Mouse (Mus musculus) stomach, embryonic 14.5 days (tissue): ENCODE data around the gene Cacnb1. TPM values are rescaled to one million over a fixed set of nuclear protein-coding genes. Genes with fewer than 3 reads are reported as not detected.

Experiments
- ATAC-seq: fragments of 200-750 bp; cut with Nextera tagmentation; 2 replicates; pipeline ENCODE4 v1.8.0; 2017; ENCODE audit warnings: low read depth, moderate TSS enrichment; ENCODE audit not compliant: insufficient number of reproducible peaks, insufficient read depth, low FRiP score
- H3K27ac ChIP-seq: fragments of 300-500 bp; sonication (generic); 2 replicates; pipeline ENCODE4 v1.5.1; 2014; ENCODE audit warnings: mild to moderate bottlenecking, low read length, moderate library complexity, mixed read lengths
- H3K27me3 ChIP-seq: fragments of 300-500 bp; sonication (generic); 2 replicates; pipeline ENCODE4 v1.6.1; 2014; ENCODE audit warnings: low read length, control low read depth, mixed read lengths; ENCODE audit not compliant: control insufficient read depth, insufficient read depth
- H3K36me3 ChIP-seq: fragments of 300-500 bp; sonication (generic); 2 replicates; pipeline ENCODE4 v1.6.1; 2014; ENCODE audit warnings: mild to moderate bottlenecking, control low read depth, low read length, moderate library complexity, mixed read lengths; ENCODE audit not compliant: control insufficient read depth, insufficient read depth
- H3K4me1 ChIP-seq: fragments of 300-500 bp; sonication (generic); 2 replicates; pipeline ENCODE4 v1.6.1; 2014; ENCODE audit warnings: low read length, control low read depth, mixed read lengths; ENCODE audit not compliant: control insufficient read depth, insufficient read depth
- H3K4me2 ChIP-seq: fragments of 300-500 bp; sonication (generic); replicated peaks from 2 replicates; pipeline ENCODE4 v1.6.1; 2014; ENCODE audit warnings: low read depth, low read length, control low read depth
- H3K4me3 ChIP-seq: fragments of 300-500 bp; sonication (generic); 2 replicates; pipeline ENCODE4 v1.5.1; 2014; ENCODE audit warnings: low read depth, low read length, control low read depth
- H3K9ac ChIP-seq: fragments of 300-500 bp; sonication (generic); replicated peaks from 2 replicates; pipeline ENCODE4 v1.6.1; 2014; ENCODE audit warnings: low read depth, mild to moderate bottlenecking, control low read depth, low read length, moderate library complexity, mixed read lengths
- H3K9me3 ChIP-seq: fragments of 300-500 bp; sonication (generic); 2 replicates; pipeline ENCODE4 v1.6.1; 2016; ENCODE audit warnings: low read depth, low read length, control low read depth; ENCODE audit not compliant: control insufficient read depth
- WGBS: fragments of 180-500 bp; shearing (Covaris S2); extraction: QIAGEN DNeasy Blood & Tissue Kit; methylation state at CpG from one replicate; pipeline ENCODE4 v1.1.7; 2014; 5-methylcytosine and 5-hydroxymethylcytosine counted together
- polyA plus RNA-seq: library from polyadenylated mRNA; unstranded; fragments of >200 nt; fragmentation: Nextera tagmentation; extraction: Ambion mirVana; gene quantifications from 2 replicates; pipeline ENCODE4 v1.2.1, GENCODE M21; 2014

The Cacnb1 gene
- polyA plus RNA-seq, 1 experiment from 2014 or later = 7.3 TPM

DNA sequence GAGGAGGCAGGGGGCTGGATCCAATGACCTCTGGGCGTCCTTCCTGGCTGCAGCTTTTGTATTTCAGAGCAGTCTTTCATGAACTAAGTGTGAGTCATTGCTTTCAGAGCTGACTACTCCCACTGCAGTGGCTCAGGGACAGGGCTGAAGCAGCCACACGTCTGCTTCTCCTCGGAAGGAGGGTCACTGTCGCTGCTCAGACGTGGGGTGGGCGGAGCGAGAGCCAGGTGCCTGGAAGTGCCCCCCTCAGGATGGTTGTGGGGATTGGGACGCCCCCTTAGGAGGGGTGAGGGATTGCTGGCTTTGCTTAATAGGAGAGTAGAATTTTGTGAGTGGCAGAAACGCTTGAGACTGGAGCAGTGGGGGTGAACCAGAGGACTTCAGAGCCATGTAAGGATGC, 34.6 kb upstream of the Cacnb1 start:
- ATAC-seq = 0 out of 2 replicates have a peak, but pooled peaks have one; percentile 25
- Histone ChIP-seq H3K4me1 (0 out of 2 replicates have a peak, but pooled peaks cover 4% of the 10 kb centered on the region), H3K36me3 (no peaks in the 10 kb centered on the region), H3K27ac (no peak overlapping the region), H3K27me3 (peaks cover 6% of the 10 kb centered on the region), H3K9me3 (no peaks in the 10 kb centered on the region), H3K4me3 (no peak overlapping the region), H3K4me2 (no peak overlapping the region), H3K9ac (no peak overlapping the region)
- 20% methylated on average over 9 of the region's 9 CpGs for WGBS

DNA sequence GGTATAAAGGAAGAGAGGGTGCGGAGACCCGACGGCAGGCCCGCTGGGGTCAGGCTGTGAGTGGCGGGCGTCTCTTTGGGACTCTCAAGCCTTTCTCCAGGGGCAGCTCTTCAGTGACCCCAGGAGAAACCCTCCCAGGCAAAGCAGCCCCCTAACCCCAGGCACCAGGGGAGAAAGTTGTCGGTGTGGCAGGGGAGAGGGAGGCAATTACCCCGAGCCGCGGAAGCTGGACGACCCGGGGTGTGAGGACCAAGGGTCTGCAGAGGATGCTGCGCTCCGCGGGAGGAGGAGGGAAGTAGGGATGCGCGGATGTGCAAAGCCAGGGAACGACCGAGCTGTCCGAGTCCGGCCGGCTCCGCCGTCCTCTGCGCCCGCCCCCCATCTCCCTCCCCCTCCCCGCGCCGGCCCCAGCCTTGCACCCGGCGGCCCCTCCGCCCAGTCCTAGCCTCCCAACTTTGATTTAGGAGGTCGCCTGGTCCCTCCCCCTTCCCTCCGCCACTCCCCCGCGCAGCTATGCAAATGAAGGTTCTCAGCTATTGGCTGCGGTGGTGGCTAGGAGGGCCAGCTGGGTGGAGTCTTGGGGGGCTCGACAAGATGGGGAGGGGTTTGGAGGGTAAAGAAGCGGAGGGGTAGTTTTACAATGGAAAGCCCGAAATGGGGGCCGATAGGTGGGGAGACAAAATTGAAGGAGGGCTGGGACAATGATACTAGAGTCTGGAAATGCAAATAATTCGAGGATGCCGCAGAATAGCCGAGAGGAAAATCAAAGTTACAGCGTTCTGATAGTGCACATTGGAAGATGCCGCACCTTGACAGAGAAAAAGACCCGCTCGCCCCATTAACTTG, 30.4 kb upstream of the Cacnb1 start, which contains the start of gene Stac2:
TSS of gene Stac2 (minus strand) at position 474 of the 846 bp plus-strand sequence.
- Histone ChIP-seq H3K36me3 (no peaks in the 10 kb centered on the region), H3K9me3 (no peaks in the 10 kb centered on the region), H3K27ac (no peak within 1 kb of the TSS), H3K4me3 (peak within 1 kb of the TSS; percentile 35), H3K4me2 (peak within 1 kb of the TSS; percentile 69), H3K4me1 (0 out of 2 replicates have a peak, but pooled peaks cover 8% of the 10 kb centered on the region), H3K27me3 (peaks cover 26% of the 10 kb centered on the region), H3K9ac (peak within 1 kb of the TSS; percentile 25; the same call in 1 of the 2 replicates)
- peak; percentile 80; the same call in 1 of the 2 replicates for ATAC-seq
- WGBS = 1% methylated on average over 42 of the region's 48 CpGs

DNA sequence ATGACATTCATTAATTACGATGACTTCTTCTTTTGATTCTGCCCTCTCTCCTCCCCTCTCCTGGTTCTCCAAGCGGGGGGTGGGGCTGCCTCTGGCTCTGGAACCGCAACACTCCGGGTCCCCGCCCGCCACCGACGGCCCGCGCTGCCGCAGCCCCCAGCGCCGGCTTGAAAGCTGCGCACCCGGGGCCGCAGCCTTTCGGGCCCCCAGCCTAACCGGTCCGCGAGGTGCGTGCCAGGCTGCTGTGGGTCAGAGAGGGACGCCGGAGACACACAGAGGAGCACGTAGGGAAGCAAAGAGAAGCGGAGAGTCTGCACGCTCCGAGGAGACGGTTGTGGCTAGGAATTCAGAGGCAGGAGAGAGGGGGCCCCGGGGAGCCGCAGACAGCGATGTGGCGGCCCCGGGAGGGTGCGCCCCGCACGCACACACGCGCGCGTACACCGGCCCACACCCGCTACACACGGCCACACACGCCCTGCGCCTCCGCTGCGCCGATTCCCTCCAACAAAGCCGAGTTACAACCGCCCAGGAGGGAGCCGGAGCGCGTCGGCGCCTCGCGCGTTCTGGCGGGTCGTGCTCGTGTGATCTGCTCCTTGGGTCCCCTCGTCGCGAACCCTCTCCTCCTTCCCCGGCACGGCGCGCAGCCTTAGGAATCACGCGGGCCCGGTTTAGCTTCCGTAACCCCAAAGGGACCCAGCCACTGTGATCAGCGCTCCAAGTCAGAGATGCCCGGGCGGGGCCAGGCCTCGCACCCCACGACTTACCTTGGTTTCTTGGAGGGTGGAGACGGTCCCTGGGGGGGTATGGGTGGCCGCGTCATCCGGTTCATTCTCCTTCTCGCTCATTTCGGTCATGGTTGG, 29.5 kb upstream of the Cacnb1 start:
- Histone ChIP-seq H3K4me2 (peak overlapping the region; percentile 69), H3K4me3 (peak overlapping the region; percentile 35), H3K9me3 (no peaks in the 10 kb centered on the region), H3K36me3 (no peaks in the 10 kb centered on the region), H3K27ac (no peak overlapping the region), H3K9ac (peak overlapping the region; percentile 25; the same call in 1 of the 2 replicates), H3K27me3 (peaks cover 26% of the 10 kb centered on the region), H3K4me1 (0 out of 2 replicates have a peak, but pooled peaks cover 8% of the 10 kb centered on the region)
- 1% methylated on average over 82 of the region's 83 CpGs for WGBS
- 0 out of 2 replicates have a peak, but pooled peaks have one; percentile 6 for ATAC-seq

DNA sequence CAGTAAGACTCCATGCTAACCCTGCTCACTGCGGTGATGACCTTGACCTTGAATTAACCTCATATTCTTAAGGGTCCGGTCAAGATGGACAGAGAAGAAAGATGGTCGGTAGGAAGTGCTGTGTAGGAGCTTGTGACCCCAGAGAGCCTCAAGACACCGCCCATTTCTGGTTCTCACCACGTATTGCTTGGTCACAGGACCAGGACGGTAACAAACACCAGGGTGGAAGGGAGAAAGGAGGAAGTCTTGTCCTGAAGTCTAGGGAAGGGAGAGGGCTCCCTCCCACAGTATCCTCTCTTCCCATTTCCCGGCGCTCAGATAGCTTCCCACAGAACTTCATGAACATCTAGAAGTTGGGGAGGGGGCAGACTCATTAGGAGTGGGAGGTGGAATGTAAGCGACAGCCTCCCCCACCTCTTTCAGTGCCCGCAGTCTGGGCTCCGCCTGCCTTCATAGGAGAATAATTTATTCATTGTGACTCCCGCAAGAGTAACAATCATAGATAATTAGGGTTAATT, 28.8 kb upstream of the Cacnb1 start:
- Histone ChIP-seq H3K9me3 (no peaks in the 10 kb centered on the region), H3K36me3 (no peaks in the 10 kb centered on the region), H3K4me2 (peak overlapping the region; percentile 69), H3K4me3 (peak overlapping the region; percentile 35), H3K27me3 (peaks cover 26% of the 10 kb centered on the region), H3K9ac (no peak overlapping the region), H3K4me1 (0 out of 2 replicates have a peak, but pooled peaks cover 8% of the 10 kb centered on the region), H3K27ac (no peak overlapping the region)
- ATAC-seq = no peak
- 8% methylated on average over 12 of the region's 12 CpGs for WGBS

DNA sequence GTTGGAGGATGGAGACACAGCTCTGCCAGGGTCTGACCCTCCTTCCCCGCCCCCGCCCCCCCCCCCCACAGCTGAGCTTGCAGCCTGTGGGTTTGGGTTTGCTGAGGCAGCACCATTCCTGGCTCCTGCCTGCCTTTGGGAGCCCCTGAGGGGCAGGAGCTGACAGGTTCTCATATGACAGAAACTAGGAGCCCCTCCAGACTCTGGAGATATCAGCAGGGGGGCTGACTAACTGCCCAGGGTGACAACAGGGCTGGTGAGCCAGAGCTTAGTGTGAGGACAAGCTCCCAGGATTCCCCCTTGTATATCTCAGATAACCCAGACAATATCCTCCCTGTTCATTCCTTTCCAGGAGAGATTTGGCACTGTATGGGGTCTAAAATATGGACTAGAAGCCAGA, 28.1 kb upstream of the Cacnb1 start:
- H3K4me2 ChIP-seq = no peak overlapping the region
- WGBS = 36% methylated on average over 2 of the region's 2 CpGs
- peaks cover 26% of the 10 kb centered on the region for H3K27me3 ChIP-seq
- no peaks in the 10 kb centered on the region for H3K9me3 ChIP-seq
- H3K9ac ChIP-seq = no peak overlapping the region
- H3K36me3 ChIP-seq = no peaks in the 10 kb centered on the region
- no peak overlapping the region for H3K4me3 ChIP-seq
- H3K4me1 ChIP-seq = 0 out of 2 replicates have a peak, but pooled peaks cover 8% of the 10 kb centered on the region
- no peak for ATAC-seq
- no peak overlapping the region for H3K27ac ChIP-seq

DNA sequence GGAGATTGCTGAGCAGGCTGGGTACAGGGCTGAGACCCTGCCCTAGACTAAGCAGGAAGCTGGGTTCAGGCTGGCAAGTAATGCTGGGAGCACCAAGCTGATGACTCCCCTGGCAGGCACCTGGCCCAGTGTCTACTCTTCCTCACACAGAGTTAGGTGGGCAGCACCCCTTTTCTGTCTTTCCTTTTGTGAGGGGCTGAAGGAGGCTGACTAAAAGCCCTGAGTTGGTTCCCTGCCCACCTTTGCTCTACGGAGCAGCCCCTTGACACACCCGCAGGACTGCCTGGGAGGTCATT, 27.6 kb upstream of the Cacnb1 start:
- Histone ChIP-seq H3K27ac (no peak overlapping the region), H3K4me2 (no peak overlapping the region), H3K9ac (no peak overlapping the region), H3K4me3 (no peak overlapping the region), H3K27me3 (peaks cover 26% of the 10 kb centered on the region), H3K36me3 (no peaks in the 10 kb centered on the region), H3K9me3 (no peaks in the 10 kb centered on the region), H3K4me1 (0 out of 2 replicates have a peak, but pooled peaks cover 8% of the 10 kb centered on the region)
- ATAC-seq = no peak
- WGBS = 23% methylated on average over 2 of the region's 2 CpGs

DNA sequence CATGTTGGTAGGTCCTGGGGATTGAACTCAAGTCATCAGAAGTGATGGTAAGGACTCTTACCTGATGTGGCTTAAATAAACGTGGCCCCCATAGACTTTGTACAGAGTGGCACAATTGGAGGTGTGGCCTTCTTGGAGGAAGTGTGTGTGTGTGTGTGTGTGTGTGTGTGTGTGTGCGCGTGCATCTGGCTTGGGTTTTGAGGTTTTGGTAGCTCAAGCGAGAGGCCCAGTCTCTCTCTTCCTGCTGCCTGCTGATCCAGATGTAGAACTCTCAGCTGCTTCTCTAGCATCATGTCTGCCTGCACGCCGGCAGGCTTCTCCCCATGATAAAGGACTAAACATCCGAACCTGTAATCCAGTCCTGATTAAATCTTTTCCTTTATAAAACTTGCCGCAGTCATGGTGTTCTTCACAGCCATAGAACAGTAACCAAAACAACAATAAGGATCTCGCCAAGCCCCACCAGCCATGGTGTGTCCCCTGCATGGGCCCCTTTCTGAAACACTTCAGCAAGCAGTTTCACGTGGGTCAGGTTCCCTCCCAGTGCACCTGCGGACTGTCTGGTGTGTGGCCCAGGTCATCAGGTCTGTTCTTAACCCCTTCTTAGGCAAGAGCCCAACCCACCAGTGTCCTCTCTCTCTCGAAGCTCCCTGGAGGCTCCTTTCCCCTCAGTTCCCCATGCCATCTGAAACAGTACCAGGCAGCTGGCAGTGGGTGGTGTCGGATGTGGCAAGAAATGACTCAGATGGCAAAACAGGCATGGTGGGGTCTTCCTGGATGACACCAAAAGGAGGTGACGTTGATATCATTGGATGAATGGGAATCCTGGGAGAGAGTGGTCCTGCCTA, 27.1 kb upstream of the Cacnb1 start:
- Histone ChIP-seq H3K36me3 (no peaks in the 10 kb centered on the region), H3K4me2 (no peak overlapping the region), H3K27ac (no peak overlapping the region), H3K9me3 (no peaks in the 10 kb centered on the region), H3K27me3 (peaks cover 26% of the 10 kb centered on the region), H3K4me3 (no peak overlapping the region), H3K9ac (no peak overlapping the region), H3K4me1 (0 out of 2 replicates have a peak, but pooled peaks cover 8% of the 10 kb centered on the region)
- no peak for ATAC-seq
- WGBS = 63% methylated on average over 14 of the region's 14 CpGs
